Mouse (Mus musculus): ENCODE measurements around the gene Usp6nl.

Usp6nl gene

DNA sequence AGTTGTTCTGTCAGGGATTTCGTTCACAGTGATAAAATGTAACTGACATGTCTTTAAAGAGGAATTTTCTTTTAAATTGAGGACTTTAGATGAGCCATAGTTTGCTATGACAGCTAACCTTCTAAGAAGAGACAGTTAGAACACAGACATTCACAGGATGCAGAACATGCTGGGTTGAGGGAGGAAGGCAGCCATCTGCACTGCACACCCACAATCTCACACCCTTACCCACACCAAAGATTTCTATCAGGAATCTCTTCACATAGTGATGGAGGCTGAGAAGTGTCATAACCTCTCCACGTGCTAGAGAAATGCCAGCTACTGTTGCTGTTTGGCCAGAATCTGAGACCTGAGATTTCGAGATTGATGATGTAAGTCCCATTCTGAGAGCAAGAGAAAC, 139.8 kb downstream of the Usp6nl start:
- in situ Hi-C loops (cut with MboI, MseI) = loop anchor here in 1 of 2 experiments (25.0 kb wide), 1 partner anchor 925 kb away; no protein-coding TSS in a partner anchor

DNA sequence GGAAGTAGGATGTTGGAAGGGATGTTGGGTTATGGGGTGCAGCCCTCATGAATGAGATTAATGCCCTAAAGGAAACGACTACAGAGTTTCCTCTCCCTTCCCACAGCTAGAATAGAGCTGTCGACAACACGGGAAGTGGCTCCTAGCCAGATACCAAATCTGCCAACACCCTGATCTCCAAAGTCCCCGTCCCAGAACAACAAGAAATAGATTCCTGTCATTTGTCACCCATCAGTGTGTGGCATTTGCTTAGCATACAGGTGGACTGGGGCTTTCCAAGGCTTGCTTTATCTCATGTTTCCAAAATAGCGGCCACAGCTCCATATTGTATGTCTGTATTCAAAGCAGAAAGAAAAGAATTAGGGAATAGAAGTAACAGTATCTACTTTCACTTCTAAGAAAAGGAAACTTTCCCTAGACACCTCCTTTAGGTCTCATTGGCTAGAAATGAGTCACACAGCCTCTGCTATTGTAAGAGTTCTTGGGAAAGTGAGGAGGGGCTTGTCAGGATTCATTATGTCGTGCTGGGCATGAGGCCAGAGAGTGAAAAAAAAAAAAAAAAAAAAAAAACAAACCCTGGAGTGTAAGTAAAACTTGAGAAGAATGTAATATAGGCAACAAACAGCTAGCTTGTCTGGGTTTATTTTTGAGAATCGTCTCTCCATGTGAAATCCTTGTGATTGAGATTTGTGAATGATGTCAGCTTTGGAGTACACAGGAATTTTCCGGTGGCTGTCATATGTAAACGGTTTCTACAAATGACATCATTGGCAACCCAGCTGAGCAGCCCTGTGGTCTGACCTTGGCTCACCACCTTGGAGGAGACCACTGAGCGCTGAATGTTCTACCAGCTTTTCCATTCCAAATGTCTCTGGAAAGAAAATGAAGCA, 141.6 kb downstream of the Usp6nl start:
- in situ Hi-C loops (cut with MboI, MseI) = loop anchor here in 1 of 2 experiments (25.0 kb wide), 1 partner anchor 927 kb away; no protein-coding TSS in a partner anchor

DNA sequence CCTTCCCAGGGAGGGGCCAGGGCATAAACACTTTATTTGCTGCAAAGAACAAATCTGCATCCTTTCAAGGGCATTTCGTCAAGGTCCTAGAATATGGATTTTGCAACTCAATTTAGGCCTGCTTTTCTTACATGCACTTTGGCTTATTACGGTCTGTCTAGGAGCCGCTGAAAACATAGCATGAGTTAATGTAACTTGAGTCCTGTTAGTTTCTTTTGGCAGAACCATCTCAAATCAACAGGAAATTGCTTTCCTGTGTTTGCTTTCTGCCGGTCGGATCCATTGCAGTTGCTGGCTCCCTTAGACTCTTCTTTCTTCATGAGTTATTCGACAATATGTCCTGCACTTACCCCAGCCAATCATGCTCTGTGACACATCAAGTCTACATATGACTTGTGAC, 143.9 kb downstream of the Usp6nl start:
- in situ Hi-C loops (cut with MboI, MseI) = loop anchor here in 1 of 2 experiments (25.0 kb wide), 1 partner anchor 929 kb away; no protein-coding TSS in a partner anchor

DNA sequence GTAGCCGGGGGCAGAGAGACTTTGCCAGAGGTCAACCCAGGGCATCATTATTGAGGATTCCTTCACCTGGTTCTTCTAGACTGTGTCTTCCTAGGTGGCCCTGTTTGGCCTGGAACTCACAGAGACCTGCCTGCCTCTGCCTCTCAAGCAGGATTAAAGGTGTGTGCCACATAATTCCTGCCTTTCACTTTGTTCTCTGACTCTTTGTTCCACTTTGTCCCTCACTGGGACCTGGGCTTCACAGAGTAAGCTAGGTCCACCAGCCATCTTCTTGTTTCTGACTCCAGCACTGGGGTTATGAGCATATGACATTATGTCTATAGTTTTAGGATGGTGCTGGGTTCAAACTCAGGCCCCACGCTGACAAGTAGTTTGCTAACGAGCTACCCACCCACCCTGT, 144.9 kb downstream of the Usp6nl start:
- in situ Hi-C loops (cut with MboI, MseI) = loop anchor here in 1 of 2 experiments (25.0 kb wide), 1 partner anchor 930 kb away; no protein-coding TSS in a partner anchor

DNA sequence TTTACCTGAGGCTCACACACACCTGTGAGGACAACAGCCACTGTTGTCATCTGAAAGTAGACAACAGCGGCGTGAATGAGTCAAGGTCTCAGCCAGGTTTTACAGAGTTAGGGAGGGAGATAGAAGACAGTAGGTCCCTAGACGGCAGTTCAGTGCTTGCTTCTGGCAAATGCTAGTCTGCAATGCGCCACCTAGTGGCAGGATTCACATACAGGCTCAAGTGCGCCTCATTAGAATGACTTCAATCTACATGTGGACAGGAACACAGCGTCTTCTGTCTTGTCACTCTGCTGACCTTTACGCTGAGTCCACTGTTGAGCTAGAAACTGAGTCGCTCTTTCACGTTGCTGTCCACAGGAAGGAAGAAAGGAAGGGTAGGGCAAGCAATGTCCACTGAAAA, 146.7 kb downstream of the Usp6nl start:
- in situ Hi-C loops (cut with MboI, MseI) = loop anchor here in 1 of 2 experiments (25.0 kb wide), 1 partner anchor 932 kb away; no protein-coding TSS in a partner anchor

DNA sequence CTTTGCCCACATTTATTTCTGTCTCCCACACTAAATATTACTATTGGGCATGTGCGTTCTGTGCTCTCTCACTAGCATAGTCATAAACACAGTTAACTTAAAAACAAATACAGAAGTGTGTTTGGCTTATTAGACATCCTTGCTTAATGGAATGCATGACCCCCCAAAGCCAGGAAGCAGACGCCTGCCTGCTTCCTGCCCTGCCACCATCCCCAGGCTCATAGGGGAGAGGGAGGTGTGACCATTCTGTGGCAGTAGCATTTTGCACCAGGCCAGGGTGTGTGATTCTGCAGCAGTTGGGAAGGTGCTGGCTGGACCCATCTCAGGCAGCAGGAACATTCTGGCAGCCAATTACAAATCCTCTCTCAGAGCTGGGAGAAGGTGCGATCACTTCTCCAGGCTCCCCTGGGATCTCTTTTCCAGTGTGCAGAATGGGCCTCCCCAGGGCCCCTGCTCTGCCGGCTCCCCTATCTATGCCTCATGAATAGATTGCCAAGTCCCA, 148.7 kb downstream of the Usp6nl start:
- in situ Hi-C loops (cut with MboI, MseI) = loop anchor here in 1 of 2 experiments (25.0 kb wide), 1 partner anchor 934 kb away; no protein-coding TSS in a partner anchor

DNA sequence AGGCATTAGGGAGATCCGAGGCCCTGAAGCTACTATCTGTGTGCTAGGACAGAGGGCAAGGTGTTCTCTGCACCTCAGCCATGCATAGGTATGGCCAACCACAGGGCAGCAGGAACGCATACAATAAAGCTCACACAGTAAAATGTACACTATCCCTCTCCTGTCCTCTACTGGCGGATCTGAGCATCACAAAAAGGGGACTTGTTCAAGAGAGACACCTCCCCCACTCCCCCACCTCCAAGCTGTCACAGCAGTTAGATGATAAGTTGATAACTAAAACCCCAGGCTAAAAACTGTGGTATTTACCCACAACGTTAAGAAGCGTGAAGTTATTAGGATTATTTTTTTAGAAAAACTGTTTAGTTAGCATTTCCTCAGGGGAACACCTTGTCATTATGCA, 151.4 kb downstream of the Usp6nl start:
- in situ Hi-C loops (cut with MboI, MseI) = loop anchor here in 1 of 2 experiments (25.0 kb wide), 1 partner anchor 937 kb away; no protein-coding TSS in a partner anchor

DNA sequence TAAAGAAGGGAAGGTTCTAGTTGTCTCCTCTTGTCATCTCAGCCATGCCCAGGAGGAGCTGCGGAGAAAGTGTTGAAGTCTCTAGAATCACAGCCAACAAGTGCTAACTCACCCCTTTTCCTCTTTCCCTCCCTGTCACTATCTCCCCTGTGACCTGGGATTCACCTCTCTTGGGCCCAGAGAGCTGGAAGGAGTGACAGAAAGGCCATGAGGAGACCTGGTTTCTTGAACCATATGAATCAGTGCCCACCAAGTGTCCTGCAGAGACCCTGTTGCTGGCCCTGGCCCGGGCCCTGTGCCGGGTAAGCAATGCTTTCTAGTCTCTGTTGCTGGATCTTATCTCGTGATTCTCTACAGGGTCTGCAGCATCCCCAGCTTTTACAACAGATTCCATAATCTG, 155.4 kb downstream of the Usp6nl start:
- in situ Hi-C loops (cut with MboI, MseI) = no loop called here

DNA sequence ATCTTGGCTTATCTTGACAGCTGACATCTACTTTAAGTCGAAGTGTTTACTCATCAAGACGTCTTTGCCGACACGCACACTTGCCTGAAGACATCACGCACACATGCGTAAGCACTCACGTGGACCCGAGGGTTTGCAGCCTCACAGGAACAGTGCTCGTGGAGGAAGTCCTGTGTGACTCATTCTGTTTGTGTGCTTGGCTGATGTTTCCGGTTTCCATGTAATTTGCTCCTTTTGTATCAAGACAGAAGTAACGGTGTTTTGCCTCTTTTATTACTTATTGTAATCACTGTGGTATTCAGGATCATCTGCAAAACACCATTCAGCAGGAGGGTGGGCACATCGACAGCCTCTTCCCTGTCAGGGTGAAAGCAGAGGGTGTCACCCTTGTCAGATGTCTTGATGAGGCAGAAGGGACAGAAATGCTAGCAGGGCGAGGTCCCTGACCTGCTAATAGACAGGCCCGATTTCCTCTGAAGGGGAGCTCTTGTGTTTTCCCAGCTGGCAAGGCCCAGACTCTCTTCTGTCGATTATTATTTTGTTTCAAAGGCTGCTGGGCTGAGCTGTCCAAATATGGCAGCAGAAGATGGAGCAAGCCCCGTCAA, 156.0 kb downstream of the Usp6nl start:
- in situ Hi-C loops (cut with MboI, MseI) = no loop called here

DNA sequence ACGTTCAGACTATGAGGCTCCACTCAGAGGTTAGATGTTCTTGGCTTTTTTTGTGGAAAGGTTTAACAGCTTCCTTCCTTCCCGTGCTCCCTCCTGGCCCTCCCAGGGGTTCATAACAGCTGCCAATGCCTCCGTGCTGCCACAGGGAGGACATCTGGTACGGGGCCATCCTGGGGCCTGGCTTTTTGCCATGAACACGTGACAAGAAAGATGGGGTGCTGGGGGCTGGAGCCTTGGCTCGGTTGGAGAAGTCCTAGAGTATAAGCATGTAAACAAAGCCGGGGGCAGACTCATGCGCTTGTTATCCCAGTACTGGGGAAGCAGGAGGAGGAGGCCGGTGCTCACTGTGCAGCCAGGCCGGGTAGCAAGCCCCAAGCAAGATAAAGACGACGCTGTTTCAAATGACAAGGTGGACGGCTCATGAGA, 156.5 kb downstream of the Usp6nl start:
- in situ Hi-C loops (cut with MboI, MseI) = no loop called here

DNA sequence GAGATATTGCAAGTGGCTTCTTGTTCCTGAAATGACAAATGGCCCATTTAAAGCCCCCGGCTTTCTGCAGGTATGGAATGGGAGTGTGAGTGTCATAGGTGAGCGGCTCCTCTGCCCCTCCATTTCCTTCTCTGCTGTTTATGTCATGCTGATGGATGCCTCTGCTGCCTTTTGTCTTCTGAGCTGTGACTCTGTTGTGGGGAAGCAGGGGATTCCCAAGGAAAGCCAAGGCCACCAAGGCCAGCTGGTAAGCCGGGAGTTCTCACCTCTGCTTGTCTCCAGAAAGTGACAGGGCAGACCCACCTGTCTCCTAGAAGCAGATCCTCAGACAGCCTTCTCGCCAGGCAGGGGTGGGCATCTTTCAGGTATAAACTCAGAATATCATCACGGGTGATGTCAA, 157.2 kb downstream of the Usp6nl start:
- in situ Hi-C loops (cut with MboI, MseI) = loop anchor here in 1 of 2 experiments (5.0 to 10.0 kb wide), 2 partner anchors 93 to 1625 kb away; no protein-coding TSS in a partner anchor

DNA sequence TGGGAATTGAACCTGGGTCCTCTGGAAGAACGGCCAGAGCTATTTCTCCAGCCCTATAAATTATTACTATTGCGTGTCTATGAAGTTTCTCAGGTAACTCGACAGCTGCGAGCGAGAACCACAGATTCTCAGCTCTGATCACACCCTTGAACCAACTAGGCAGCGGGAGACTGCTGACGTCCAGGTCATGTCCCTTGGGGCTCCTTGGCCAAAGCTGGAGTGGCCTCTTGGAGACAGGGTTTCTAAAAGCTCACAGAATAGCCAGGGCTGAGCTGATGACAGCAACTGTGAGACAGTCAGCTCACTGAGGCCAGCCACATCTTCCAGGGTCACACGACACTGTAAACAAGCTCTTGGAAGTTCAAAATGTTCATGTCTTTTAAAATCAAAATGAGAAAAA, 159.5 kb downstream of the Usp6nl start:
- in situ Hi-C loops (cut with MboI, MseI) = loop anchor here in 1 of 2 experiments (5.0 to 10.0 kb wide), 2 partner anchors 90 to 1627 kb away; no protein-coding TSS in a partner anchor

DNA sequence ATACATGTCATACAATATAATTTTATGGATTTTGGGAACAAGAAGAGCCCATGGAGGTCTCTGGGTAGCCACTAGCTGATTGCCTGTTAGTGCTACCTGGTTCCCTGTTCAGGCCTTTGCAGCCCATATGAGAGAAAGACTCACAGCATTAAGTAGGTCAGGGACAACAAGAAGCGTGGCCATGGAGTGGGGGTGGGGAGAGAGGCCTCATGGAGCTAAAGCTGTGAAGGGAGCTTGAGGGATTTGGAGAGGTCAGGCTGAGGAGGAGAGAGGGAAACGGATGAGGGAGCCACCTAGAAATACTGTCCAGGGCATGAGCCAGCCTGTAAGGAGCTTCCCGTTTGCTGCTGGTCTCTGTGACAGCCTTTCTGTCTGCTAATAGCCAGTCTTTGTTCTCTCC, 159.9 kb downstream of the Usp6nl start:
- in situ Hi-C loops (cut with MboI, MseI) = loop anchor here in 1 of 2 experiments (5.0 to 10.0 kb wide), 2 partner anchors 90 to 1628 kb away; no protein-coding TSS in a partner anchor

DNA sequence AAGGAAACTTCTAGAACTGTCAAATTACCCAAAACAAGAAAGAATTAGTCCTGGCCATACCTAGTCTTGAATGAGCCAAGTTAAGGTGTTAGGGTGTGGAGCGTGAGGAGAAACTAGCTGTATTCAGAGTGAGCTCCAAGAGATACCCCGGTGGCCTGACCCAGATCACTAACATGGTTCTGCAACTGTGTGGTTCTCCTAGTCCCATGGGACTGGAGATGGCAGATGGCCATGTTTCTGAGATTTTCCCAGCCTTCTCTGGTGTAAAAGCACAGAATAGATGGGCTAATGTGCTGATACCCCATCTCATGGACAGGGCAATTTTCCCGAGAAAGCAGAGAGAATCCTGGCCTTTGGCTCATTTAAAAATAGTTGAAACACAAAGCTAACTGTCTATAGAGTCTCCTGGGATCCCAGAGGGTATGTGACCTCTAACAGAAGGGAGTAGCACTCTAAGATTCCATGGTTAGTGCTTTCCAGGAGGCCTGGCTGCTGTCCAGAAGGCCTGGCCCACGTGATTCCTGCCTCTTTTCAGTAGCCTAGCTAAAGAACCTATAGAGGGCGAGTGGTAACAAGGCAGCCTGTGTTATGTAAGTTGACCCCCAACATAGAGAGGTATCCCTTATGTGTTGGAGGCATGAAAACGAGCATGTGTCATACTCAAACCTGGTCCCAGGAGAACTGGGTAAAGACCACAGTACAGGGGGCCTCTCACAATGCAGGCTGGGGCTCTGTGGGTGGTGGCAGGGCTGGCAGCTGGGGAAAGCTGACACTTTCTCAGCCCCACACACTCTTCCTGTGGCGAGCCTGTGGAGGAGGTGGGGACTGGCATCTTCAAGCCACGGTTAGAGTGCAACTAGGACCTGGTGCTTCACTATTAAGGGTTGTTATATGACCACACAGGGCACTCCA, 160.9 kb downstream of the Usp6nl start:
- in situ Hi-C loops (cut with MboI, MseI) = loop anchor here in 1 of 2 experiments (5.0 to 10.0 kb wide), 2 partner anchors 89 to 1629 kb away; no protein-coding TSS in a partner anchor

DNA sequence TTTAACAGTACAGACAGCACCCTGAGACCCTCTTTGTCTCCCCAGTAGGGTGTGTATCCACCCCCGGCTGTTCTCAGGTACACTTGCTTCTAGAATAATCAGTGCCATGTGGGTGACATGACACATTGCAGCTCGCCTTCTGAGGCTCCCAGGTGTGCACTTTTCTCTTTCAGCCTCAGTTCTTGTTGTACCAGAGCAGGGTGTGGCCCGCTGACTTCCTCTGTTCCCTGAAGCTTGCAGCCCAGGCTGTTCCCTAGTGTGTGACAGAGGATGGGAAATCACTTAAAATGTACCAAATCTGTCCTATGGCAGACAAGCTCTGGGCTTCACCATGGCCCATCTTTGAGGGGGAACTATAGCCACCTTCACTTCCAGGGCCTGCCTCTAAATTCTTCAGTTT, 161.7 kb downstream of the Usp6nl start:
- in situ Hi-C loops (cut with MboI, MseI) = loop anchor here in 1 of 2 experiments (5.0 to 10.0 kb wide), 2 partner anchors 88 to 1629 kb away; no protein-coding TSS in a partner anchor

DNA sequence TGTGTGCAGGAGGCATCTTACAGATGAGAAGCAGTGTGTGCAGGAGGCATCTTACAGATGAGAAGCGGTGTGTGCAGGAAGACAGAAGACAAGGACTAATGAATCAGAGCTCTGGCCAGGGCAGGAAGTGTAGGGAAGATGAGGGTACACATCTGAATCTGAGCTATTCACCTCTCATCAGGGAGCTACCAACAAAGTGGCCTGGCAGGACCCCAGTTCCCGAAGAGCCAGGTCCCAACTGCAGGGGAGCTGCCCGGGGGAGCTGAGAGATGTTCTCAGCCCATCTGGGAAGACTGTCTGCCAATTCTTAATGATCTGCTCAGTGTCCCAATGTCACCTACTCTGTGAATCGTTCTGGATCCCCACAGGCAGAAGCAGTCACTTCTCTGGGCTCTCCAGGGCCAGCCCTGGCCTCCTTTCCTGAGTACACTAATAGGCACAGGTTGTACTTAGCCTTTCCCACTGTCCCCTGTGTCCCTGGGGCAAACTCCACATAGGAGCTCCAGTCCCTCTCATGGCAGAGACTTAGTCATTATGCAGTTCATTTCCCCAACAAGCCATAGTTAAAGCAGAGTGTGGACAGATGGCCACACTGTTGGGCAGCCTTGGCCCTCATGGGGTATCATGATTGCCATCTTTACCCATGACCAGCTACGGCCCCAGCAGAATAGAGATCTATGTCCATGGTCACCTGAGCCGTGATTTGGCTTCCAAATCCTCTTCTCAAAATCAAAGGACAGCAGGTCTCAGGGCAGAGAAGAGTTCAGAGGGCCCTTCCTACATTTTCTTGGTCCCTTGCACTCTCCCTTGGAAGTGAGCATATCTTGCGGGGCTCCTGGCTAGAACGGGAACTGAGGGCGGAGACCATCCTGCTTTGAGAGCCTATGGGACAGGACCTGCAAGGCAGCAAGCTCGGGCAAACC, 165.4 kb downstream of the Usp6nl start:
- in situ Hi-C loops (cut with MboI, MseI) = loop anchor here in 1 of 2 experiments (10.0 kb wide), 1 partner anchor 1633 kb away; no protein-coding TSS in a partner anchor

DNA sequence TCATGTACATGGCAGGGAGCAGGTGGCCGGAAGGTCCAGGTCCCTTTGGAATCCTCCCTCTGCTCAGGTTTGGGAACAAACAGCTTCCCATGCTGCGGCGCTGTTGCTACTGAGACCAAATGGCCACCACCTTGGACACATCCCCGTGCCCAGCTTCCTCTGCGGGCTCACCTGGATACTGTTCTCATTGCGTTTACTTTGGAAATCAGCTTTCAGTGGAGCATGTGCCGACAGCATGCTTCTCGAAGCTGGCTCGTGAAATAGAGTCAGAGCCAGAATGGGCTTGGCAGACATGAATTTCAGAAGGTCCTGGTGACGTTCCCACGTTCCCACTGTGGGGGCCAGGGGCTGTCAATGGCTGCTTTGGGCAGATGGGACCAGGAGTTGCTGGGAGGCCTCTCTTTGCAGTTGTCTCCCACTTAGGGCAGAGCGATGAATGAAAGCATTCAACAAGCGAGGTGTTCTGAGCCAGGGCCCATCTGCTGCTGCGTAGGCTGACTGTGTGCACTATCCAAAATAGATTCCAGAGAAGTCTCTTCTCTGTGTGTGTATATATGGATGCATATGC, 166.1 kb downstream of the Usp6nl start:
- in situ Hi-C loops (cut with MboI, MseI) = loop anchor here in 1 of 2 experiments (10.0 kb wide), 1 partner anchor 1634 kb away; no protein-coding TSS in a partner anchor

DNA sequence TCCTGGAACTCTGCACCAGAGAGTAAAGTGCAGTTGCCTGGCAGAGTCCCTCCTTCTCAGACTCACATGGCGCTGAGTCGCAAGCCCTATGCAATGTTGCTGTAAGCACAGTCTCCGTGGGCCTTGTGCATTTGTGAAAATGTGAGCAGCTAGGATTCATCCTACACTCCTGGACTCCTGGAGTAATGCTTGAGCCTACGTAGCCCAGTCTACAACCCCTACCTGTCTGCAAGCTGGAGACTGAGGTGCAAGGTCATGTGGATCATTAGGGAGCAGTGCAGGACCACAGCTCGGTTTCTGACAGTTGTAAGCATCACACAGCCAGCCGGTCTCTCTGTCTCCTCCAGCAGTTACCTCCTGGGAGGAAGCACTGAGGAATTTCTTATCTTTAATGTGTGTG, 167.6 kb downstream of the Usp6nl start:
- in situ Hi-C loops (cut with MboI, MseI) = no loop called here

DNA sequence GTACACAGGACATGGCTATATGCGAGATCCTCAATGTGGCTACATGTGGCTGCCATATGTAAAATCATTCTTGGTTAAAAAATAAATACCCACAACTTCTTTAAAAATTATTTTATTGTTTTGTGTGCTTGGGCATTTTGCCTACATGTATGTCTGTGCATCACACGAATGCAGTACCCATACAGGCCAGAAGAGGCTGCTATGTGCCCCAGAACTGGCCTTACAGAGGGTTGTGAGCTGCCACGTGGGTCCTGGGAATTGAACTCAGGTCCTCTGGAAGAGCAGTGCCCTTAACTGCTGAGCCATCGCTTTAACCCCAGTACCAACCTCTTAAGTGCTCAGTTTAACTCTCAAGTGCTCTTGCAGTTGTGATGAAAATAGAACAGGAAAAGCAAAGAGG, 168.4 kb downstream of the Usp6nl start:
- in situ Hi-C loops (cut with MboI, MseI) = no loop called here
